Mouse (Mus musculus): Measurements from ENCODE around the gene Crybg3.

The Crybg3 gene

DNA sequence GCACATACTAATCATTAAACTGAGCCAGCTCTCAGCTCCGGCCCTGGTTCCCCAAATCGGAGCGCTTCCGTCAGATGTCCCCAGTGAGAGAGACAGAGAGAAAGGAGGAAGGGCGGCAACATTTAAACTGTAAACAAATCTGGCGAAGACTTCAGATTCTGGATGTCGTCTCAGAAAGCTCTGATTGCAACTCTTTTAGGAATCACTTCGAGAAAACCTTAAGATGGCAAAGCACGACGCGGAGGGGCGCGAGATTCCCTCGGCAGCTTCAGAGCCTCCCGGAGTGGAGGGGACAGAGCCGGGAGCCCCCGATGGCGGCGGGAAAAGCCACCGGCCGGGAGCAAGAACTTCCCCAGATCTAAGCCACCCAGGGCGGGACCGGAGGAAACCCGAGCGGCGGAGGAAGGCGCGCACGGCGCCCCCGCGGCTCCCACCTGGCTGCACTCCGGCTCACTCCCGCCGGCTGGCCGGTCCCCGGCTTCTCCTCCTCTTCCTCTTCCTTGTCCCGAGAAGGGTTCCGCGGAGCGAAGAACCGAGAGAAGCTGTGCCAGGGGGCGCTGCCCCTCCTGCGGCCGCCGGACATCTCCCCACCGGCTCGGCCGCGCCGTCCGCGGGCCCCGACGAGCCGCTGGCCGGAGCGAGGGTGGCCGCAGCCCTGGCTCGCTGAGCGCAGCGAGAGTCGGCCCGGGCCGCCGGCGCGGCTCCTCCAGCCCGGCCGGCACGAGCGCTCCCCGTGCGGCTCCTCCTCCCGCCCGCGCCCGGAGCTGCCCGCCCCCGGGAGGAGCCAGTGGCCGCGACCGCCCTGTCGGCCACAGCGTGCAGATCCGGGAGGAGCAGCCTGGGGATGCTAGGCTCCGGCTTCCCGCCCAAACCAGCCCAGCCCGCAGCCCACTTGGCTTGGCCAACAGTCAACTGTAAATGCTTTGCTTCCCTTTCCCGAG lies at the start of gene Crybg3:
Gene Crybg3, minus strand, starts transcription at position 669 of the 941 bp plus-strand sequence.
- DNase-seq (ENCODE audit: low read depth, low spot score) = peak; percentile 75

DNA sequence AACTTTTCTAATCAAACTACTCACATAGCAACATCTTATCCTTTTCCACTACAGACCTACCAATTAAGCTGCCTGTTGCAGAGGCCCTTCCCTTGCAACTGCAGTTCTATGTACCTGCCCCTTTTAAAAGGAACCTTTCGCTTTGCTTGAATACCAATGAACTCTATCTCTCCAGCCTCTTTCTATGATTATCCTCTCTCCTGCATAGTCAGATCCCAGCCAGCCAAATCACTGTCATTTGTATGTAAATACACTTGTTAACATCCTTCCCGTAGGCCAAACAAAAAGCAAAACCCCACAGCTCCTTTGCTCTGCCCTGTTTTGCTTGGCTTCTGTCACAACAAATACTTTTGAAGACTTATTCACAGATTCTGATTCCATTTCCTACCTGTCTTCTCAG lies 43.0 kb upstream of the Crybg3 start:
- peak; percentile 78 for DNase-seq (ENCODE audit: low read depth, low spot score)

DNA sequence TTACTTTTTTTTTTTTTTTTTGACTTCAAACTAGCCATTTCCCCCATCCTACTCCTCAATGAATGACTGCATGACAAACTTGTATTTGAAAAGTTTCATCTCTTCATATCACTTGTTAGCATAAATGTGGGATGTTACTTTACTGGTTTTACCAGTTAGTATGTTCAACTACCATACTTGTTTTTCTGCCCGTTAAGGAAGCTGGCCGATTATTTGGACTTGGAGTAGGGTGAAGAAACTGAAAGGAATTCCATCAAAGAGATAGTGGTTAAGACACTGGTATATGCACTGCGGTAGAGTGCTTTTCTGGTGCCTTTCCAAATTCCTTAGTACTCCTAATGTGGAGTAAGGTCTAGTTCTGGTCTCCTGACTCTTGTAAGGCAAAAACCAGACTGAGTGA lies 39.2 kb upstream of the Crybg3 start:
- DNase-seq (ENCODE audit: low read depth, low spot score) = no peak

DNA sequence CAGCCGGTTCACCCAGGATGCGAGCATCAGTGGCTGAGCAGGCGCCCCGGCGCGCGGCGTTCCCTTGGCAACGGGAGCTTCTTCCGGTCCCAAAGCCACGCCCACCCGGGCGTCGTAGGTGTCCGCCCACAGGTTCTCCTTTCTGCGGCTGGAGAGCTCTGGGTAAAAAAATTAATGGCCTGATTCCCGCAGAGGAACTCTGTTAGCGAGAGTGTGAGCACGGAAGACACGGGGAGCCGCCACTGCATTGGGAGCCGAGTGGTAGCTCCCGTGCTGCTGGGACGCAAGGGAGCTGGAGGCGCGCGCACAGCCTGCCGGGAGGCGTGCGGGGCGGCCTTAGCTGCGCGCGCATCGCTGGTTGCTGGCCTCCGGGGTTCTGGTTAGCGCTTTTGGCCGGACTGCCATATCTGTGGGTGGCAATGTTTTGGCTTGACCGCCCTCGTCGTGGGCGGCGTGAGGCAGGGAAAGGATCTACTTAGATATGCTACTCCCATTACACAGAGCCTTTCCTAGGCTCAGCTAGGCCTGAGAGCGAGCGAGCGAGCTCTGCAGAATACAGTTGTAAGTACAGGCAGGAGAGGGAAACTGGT lies 38.4 kb upstream of the Crybg3 start, which contains the start of gene Arl6:
Gene Arl6, minus strand, starts transcription at position 290 of the 590 bp plus-strand sequence.
- DNase-seq (ENCODE audit: low read depth, low spot score) = peak; percentile 92

DNA sequence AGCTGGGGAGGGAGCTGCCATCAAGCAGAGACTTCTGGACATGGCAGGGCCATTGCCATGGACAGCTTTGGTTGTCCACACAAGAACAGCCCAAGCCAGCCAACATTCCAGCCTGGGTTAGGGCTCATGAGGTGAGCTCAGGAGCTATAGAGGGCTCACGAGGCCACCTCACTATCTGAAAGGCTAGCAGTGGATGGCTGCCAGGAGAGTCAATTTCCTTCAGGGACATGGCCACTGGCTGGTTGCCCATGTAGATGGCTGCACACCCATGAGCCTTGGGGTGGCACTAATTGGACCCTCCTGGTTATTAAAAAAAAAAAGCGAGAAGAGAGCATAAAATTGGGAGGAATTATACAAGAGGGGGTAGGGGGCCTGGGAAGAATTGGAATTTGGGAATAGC lies 33.8 kb upstream of the Crybg3 start:
- no peak for DNase-seq (ENCODE audit: low read depth, low spot score)

DNA sequence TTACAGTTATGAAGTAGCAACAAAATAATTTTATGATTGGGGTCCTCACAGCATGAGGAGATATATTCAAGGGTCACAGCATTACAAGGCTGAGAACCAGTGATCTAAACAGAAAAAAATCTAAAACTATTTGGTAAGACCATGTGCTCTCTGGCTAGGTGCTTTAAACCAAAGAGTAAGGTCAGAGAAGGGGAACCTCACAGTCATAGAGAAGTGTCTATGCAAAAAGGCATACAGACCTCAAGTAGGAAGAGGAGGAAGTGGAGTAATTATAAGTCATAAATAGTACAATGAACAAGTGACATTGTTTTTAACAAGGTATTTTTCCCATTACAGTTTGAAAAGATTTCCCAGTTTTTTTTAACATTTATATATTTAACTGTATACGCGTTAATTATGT lies 20.8 kb upstream of the Crybg3 start:
- no peak for DNase-seq (ENCODE audit: low read depth, low spot score)

DNA sequence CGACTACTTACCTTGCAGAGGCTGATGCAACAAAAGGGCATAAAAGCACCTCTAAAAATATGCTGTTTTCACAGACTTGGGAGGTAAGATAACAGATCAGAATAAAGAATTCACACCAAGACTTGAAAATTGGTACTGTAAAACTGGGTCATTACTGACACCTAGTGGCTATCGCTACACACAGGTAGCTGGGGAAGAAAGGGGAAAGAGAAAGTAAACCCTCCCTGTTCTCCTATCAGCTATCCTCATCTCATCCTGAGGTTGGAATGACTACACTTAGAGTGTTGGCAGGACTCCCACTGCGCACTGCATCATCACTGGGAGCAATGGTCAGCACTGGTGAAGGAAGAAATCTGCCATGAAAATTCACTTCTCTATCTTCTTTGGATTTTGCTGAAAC lies 16.4 kb upstream of the Crybg3 start:
- DNase-seq (ENCODE audit: low read depth, low spot score) = peak; percentile 63

DNA sequence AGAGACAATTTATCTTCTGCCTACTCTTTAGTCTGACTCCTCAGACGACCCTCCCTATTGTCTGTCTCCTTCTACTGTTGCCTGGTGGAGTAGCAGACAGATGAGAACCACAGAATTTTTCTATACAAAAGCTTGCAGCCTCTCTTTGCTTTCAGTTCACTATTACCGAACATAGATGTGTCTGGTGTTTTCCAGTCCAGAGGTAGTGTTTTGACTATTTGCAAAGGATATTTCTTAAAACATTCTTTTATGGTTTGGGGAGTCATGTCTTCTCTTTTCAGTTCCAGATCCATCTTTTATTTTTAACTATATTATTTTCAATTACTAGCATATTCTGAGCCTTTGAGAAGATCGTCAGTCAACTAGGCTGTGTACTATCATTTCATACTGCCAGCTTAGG lies 14.9 kb upstream of the Crybg3 start:
- no peak for DNase-seq (ENCODE audit: low read depth, low spot score)

DNA sequence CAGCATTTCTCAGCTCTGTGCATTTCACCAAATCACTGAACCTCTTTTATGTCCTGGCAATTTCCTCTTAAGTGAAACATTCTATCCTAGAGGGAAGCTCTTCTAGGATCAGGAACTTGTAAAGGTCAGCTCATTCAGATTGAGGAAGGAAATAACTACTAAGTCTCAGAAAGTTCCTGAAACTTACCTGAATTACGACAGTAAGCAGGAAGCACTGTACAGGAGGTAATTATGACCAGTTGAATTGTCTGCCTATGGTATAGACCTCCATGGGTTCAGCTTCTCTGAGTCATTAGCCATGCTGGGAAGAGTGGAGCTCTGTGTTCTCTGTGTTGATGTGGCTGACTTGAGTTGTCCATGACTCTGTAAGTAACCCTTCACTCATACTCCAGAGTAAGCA lies 10.0 kb upstream of the Crybg3 start:
- DNase-seq (ENCODE audit: low read depth, low spot score) = no peak

DNA sequence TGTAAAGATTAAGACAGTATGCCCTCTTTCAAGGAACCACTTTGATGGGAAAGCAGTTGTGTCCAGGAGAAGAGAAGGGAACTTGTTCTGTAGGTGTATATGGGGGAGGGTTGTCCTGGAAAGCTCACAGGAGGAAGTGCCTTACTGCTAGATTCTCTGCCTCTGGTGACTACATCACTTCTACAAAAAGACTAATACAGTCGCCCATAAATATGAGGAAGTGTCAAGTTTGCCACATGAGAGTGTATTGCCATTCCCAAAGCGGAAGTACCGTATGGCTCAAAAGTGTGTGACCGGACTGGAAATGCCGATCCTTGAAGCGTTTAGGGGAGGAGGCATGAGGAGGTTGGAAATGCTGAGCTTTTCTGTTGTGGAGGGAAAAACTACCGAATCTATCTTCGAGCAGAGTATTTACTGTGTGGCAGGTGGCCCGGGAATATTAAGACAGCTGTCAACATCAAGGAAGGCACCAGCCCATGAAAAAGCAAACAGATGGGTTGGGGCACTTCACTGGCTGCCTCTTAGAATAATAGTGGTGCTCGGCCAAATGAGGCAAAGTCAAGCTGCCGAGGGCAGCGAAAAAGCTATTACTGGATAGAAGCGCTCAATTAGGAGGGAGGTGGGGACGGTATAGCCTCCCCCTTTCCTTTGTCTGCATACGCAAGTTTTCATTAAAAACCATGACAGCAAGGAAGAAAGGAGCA lies 3.5 kb upstream of the Crybg3 start:
- DNase-seq (ENCODE audit: low read depth, low spot score) = no peak

DNA sequence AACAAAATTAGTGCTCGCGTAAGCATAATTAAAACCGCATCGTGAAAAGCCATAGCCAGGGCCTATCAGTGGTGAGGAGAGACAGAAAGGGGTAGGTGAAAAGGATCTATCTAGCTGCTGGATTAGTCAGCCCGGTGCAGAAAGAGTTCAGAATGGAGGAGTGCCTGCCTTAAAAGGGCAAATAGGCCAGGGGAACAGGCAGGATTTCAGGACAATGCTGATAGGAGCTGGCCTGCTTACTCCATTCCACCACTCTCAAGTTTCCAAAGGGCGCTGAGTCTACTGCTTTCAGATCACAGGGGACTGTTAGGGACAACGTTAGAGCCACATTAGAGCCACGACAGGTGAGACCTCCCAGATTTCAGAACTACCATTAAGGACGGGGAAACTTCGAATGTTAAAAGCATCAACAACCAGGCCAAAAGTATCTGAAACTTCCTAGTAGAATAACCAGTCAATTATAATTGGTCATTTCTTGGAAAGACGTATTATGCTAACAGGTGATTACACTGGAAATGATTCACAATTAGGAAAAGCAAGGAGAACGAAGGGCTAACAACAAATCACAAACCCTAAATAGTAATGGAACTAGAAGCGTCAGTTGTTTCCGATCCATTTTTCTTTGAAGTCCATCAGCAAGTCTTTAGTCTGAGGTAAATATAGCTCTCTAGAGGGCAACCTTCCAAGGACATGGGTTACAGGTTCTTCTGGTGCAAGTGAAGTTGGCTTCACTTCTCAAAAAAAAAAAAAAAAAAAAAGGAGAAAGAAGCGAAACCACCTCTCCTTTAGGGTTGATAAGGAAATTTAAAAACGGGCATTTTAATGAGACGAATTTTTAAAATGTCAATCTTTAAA lies 1.1 kb downstream of the Crybg3 start:
- DNase-seq (ENCODE audit: low read depth, low spot score) = peak; percentile 30

DNA sequence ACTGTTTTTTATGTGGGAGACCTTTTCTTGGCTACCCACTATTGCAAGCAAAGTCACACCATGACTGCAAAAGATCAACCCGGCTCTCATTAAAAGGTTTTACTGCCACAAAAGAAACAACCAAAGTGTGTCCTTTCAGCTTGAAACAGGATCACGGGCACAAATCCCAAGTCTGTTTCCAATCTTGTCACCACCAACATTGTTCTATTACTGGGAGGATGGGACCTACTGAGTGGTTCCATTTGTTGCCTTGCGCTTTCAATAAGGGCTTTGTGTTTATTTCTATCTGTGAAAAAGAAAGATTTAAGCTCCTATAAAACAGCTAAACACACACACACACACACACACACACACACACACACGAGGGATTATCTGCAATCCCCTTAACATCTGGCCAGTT lies 1.8 kb downstream of the Crybg3 start:
- DNase-seq (ENCODE audit: low read depth, low spot score) = no peak

DNA sequence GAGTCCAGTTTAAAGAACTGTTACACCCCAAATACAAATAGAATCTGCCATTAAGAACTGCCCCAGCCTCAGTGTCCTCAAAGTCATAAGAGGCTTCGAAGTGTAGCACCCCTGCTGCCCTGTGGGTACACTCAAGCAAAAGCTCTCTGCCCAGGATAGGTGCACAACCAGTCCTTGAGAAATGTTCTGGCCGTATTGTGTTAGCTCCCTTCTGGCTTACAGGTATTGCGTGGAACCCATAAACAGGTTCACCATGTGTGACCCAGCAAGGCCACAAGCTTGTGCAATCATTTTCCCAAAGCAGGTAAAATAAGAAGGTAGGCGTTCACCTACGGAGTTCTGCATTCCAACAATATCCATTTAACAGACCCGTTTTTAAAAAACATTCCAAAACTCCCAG lies 3.5 kb downstream of the Crybg3 start:
- DNase-seq (ENCODE audit: low read depth, low spot score) = no peak

DNA sequence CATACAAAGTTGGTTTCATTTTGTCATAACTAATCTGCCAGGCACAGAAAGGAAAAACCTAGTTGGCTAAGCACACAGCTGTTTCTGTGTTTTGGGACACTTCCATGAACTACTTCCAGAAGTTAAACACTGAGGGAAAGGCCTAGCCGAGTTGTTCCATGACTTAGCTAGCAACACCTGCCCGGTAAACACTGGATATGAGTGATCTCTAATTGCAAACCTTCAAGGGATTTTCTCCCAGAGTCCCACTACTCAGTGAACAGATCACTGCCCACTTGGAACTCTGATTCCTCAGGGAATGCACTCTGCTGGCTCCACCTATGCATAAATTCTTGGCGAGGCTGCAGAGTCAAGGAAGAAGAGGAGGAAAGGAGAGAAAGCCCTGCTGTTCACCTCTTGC lies 6.1 kb downstream of the Crybg3 start:
- peak; percentile 50 for DNase-seq (ENCODE audit: low read depth, low spot score)

DNA sequence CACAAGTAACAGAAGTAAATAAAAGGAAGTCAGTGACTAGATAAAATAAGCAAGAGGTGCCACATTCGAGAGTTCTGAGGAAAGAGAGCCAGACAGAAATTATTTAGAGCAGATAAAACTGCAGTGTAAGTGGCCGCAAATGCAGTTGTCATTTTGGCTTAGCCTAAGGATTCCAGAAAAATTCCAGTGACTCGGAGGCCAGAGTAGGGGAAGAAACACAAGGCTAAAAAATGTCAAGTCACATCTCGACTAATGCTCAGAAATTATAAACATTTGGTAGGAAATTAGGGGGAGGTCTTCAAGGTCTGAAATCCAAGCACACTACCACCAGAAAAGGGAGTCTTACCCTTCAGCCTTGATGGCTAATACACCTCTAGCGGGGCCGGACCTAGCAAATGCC lies 10.0 kb downstream of the Crybg3 start:
- no peak for DNase-seq (ENCODE audit: low read depth, low spot score)

DNA sequence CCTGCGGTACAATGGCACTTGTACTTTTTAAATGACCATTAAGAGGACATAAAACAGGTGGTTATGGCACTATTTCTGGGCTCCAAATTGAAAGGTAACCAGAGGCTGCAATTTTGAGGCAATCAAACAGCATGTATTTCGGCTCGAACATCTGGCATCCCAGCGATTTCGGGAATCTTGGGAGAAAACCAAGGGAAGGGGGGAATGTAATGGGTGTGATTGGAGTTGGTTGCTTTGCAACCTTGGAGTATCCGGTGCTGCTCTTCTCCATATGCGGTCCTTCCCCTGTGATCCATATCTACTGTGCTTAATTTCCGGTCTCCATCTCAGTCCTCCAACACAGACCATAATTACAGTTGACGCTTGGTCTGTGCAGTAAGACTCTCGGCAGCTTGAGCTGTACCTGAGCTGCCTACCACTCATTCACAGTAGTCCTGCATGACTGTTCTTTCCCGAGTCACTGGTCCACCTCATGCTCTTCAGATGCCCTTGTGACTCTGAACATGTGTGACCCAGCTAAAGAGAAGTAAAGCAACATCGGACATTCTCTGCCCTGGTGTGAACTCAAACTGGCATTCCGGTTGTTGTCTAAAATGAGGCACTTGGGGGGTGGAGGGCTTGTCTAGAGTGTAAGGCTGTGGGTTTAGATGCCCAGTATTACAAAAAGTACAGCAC lies 12.3 kb downstream of the Crybg3 start:
- DNase-seq (ENCODE audit: low read depth, low spot score) = peak; percentile 62

DNA sequence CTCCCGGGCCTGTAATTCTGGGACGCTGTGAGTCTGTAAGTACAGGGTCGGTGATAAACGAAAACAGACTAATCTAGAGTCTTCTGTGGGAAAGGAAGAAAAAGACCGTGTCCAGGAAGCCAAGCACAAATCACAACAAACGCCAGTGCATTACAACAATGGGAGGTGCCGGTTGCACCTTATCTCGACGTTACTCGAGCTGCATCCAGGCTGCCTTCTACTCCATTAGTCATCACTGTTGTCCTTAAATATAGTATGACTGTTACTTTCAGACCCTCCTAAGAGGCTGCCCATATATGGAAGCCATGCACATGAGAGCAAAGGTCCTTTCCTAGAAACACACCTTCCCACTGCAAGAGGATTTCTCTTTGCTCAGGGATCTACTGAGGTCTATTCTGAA lies 13.0 kb downstream of the Crybg3 start:
- no peak for DNase-seq (ENCODE audit: low read depth, low spot score)

DNA sequence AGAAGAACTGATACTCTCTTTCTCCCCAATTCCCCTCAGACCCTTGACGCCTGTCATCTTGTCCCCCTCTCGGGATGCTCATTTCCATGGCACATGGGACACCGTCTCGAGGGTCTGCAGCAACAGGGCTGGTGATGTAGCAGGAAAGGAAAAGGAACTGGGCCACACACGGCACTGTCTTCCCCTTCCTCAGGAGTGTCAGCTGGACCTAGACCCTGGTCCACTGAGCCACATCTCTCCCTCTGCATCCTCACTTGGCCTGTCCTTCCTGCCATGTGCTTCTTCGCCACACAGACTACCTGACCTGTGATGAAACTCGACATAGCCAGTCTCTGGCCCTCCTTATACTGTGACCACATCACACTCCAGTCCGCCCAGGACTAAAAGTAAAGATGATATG lies 13.9 kb downstream of the Crybg3 start:
- DNase-seq (ENCODE audit: low read depth, low spot score) = no peak

DNA sequence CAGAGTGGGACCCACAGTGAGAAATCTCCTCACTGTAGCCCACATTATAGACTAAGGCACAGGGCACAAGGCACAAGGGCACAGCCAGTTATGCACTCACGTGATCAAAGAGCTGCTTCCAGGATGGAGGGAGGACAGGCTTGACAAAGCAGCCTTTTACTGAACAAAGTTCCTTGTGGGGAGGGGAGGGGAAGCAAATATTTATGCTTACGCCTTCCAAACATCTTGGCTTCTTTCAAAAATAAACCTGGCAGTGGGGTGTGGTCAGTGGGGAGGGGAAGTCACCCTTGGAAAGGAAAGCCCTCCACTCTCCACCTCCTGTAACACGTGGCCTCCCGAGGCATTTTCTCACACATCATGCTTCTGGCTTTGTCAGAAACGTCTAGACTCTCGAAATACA lies 14.5 kb downstream of the Crybg3 start:
- DNase-seq (ENCODE audit: low read depth, low spot score) = peak; percentile 65

DNA sequence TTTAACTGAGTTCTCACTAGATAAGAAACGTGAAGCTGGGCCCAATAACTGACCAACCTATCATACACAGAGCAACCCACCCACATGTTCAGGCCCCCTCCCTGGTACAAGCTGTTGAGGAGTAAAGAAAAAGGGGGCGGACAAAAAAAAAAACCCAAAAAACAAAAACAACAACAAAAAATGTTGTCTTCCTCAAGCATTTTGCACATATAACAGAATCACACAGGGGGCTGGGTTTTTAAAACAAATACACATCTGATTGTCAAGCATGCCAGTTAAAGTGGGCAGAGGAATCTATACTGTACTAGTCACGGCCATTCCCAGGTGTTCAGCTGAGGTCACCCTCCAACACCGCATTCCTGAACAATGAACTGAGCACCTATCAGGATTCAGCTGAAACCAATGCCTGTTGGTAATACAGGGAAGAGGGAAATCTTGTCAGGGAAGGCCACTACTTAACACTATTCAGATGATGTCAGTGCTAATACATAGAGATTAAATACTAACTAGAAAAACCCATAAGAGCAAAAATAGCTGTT lies 15.0 kb downstream of the Crybg3 start:
- DNase-seq (ENCODE audit: low read depth, low spot score) = no peak

DNA sequence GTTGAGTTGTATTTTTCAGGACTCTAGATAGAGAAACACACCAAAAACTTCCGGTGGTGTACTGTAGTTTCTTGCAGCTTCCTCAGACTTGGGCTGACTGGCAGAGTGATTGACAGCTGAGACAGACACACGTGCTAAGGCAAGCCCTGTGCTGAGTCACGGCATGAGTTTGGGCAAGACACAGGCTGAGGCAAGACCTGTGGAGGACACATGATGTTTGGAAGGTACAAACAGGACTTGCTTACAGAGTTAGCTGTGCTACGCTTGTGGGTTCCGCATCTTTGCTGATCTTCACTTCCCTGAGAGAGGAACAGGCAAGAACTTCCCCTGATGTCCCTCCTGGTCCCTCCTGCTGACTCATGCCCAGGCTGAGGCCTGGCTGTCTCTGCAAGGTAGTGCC lies 17.3 kb downstream of the Crybg3 start:
- no peak for DNase-seq (ENCODE audit: low read depth, low spot score)
